Mouse (Mus musculus) limb, embryonic 10.5 days (tissue): ENCODE data around the gene Gp9. TPM values are rescaled to one million over a fixed set of nuclear protein-coding genes. Genes with fewer than 3 reads are reported as not detected.
A peak's percentile ranks its signal among the peaks of the same experiment; 100 is the strongest.

Experiments used
- DNase-seq: peaks from one replicate; pipeline ENCODE4 v3.0.0-alpha.2; 2017; ENCODE audit warnings: low spot score
- H3K27ac ChIP-seq: fragments of 300-500 bp; sonication (generic); 2 replicates; pipeline ENCODE4 v1.5.1; 2016; ENCODE audit warnings: mild to moderate bottlenecking
- H3K27me3 ChIP-seq: fragments of 300-500 bp; sonication (generic); 2 replicates; pipeline ENCODE4 v1.6.1; 2016; ENCODE audit warnings: low read depth, mild to moderate bottlenecking; ENCODE audit not compliant: poor library complexity, severe bottlenecking
- H3K36me3 ChIP-seq: fragments of 300-500 bp; sonication (generic); 2 replicates; pipeline ENCODE4 v1.6.1; 2016; ENCODE audit warnings: mild to moderate bottlenecking, moderate library complexity
- H3K4me1 ChIP-seq: fragments of 300-500 bp; sonication (generic); 2 replicates; pipeline ENCODE4 v1.6.1; 2016
- H3K4me3 ChIP-seq: fragments of 300-500 bp; sonication (generic); 2 replicates; pipeline ENCODE4 v1.5.1; 2016; ENCODE audit warnings: mild to moderate bottlenecking, moderate library complexity
- H3K9me3 ChIP-seq: fragments of 300-500 bp; sonication (generic); replicated peaks from 2 replicates; pipeline ENCODE4 v1.6.1; 2016; ENCODE audit warnings: mild to moderate bottlenecking
- WGBS: fragments of 180-500 bp; shearing (Covaris S2); methylation state at CpG from one replicate; pipeline ENCODE4 v1.1.7; 2016; 5-methylcytosine and 5-hydroxymethylcytosine counted together
- polyA plus RNA-seq: library from polyadenylated mRNA; unstranded; fragments of >200 nt; fragmentation: Nextera tagmentation; extraction: Ambion mirVana; gene quantifications from 2 replicates; pipeline ENCODE4 v1.2.1, GENCODE M21; 2016

The Gp9 gene
- 1.6 and 2.1 TPM in 2 replicates for polyA plus RNA-seq

DNA sequence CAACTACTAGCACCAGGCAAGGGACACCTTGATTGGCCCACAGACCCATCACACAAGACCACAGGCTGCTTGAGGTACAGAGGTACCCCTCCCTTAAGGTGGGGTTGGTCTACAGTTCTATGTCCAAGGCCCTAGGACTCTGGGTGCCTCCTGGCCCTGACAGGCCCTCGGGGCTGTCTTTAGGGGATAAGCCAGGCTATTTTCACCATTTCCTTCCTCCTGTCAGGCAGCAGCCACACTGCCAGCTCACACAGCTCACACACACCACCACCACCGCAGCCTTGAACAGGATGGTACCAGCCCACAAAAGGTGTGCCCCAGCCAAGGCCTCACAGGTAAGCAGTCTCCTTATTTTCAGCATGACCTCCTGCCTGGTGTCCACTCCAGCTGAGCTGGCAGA lies at the start of gene Gp9:
Gene Gp9, plus strand, starts transcription at position 231 of the 400 bp plus-strand sequence.
- no peaks in the 10 kb centered on the region for H3K9me3 ChIP-seq
- H3K27me3 ChIP-seq, result no peaks in the 10 kb centered on the region
- no peaks in the 10 kb centered on the region for H3K36me3 ChIP-seq
- H3K27ac ChIP-seq, result peak within 1 kb of the TSS; percentile 3; the same call in 1 of the 2 replicates
- no peak for DNase-seq
- H3K4me1 ChIP-seq, result no peaks in the 10 kb centered on the region
- H3K4me3 ChIP-seq, result no peak within 1 kb of the TSS
- WGBS, result 77% methylated on average over 2 of the region's 2 CpGs

DNA sequence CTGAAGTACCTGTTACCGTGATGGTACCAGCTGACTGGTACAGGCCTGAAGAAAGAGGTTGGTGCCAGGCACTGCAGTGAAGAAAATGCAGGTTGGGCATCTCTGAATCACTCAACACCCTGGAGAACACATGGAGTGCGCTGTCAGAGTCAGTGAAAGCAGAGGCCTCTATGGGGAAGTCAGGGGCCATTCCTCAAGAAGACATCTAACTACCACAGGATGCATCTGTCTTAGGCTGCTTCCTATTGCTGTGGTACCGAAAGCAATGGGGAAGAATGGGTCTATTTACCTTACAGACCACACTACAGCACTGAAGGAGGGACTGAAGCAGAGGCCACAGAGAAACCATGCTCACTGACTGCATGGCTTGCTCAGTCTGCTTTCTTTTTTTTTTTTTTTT lies 49.8 kb upstream of the Gp9 start:
- Histone ChIP-seq H3K27ac (no peak overlapping the region), H3K4me3 (no peak overlapping the region), H3K27me3 (peaks cover 63% of the 10 kb centered on the region), H3K9me3 (no peaks in the 10 kb centered on the region), H3K36me3 (no peaks in the 10 kb centered on the region), H3K4me1 (peaks cover 31% of the 10 kb centered on the region)
- DNase-seq, result no peak
- 65% methylated on average over 3 of the region's 3 CpGs for WGBS

DNA sequence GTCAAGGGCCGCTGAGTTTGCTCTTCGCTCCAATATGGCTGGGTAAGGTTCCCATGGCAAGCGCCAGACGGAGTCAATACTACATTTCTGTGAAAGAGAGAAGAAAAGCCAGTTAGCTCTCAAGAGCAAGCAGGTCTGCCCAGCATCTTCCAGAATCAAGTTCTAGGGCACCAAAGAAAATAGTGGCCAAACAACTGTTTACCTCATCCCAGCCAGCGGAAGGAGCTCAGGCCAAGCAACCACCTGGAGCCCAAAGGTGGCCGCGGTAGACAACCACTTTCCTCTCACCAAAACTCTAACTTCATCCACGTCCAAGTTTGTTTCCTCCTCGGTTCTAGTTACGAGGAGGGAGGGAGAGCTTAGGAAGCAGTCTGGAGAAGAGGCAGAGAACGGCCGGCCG lies 47.7 kb upstream of the Gp9 start:
- H3K36me3 ChIP-seq, result no peaks in the 10 kb centered on the region
- no peaks in the 10 kb centered on the region for H3K9me3 ChIP-seq
- peaks cover 28% of the 10 kb centered on the region for H3K4me1 ChIP-seq
- peak overlapping the region; percentile 63 for H3K4me3 ChIP-seq
- H3K27ac ChIP-seq, result 0 out of 2 replicates have a peak overlapping the region, but pooled peaks have one; percentile 53
- peaks cover 79% of the 10 kb centered on the region for H3K27me3 ChIP-seq
- DNase-seq, result no peak
- WGBS, result 15% methylated on average over 13 of the region's 13 CpGs

DNA sequence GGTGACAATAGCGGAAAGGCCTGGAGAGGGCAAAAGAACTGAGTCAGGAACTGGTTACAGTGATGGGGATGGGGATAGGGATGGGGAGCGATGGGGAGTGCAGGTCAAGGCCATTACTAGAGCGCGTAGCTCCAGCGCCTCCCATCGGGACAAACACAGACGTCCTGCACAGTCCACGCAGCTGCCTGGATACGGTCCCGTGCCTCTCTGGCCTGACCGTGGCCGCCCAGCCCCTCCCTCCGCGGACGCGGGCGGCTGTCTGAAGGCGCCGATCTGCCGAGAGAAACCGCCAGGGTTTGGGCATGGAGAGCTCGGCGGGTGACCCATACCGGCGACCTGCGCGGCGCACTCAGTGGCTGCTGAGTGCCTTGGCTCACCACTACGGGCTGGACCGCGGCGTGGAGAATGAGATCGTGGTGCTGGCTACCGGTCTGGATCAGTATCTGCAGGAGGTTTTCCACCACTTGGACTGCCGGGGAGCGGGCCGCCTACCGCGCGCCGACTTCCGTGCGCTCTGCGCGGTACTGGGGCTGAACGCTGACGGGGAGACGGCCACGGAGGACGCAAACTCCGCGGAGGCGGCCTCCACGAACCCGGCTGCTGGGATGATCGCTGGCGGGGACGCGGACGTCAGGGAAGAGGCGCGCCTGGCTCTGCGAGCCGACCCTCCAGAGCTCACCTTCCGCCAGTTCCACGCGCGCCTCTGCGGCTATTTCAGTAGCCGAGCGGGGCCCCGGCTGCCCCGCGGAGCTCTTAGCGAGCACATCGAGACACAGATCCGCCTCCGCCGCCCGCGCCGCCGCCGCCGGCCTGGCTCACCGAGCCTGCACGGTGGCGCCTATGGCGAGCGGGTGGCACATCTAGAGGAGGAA lies 47.0 kb upstream of the Gp9 start, which contains the start of gene Efcc1:
Gene Efcc1, plus strand, starts transcription at position 279 of the 872 bp plus-strand sequence.
- Histone ChIP-seq H3K4me1 (peaks cover 28% of the 10 kb centered on the region), H3K9me3 (no peaks in the 10 kb centered on the region), H3K4me3 (peak within 1 kb of the TSS; percentile 63), H3K27me3 (peaks cover 86% of the 10 kb centered on the region), H3K27ac (peak within 1 kb of the TSS; percentile 53; the same call in 1 of the 2 replicates), H3K36me3 (no peaks in the 10 kb centered on the region)
- peak; percentile 68 for DNase-seq
- under 1% methylated on average over 90 of the region's 90 CpGs for WGBS

DNA sequence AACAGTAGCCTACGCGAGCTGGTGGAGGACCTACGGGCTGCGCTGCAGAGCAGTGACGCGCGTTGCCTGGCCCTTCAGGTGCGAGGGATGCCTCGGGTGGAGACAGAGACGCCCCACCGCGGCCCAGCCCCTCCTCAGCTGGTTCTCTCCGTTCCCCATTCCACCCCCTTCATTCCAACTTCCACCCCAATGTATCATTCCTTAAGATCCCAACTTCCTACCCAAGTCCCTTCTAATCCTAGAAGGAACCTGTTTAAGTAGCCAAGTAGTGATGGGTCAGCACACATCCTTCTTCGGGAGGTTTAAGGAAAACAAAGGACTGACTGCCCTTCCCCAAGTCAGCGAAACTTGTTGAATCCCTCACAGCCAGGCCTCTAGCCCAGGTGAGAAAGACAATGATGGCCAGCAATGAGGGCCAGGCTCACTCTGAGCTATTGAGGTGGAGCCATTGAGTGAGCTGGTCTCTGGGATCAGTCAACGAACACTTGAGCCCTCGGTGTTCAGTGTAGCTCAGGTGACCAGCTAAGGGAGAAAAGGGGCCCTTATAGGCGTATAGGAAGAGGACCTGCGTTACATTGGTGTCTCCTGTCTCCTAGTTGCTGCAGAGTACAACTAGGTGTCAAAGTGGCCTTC lies 46.3 kb upstream of the Gp9 start:
- Histone ChIP-seq H3K27ac (peak overlapping the region; percentile 53; the same call in 1 of the 2 replicates), H3K9me3 (no peaks in the 10 kb centered on the region), H3K4me3 (peak overlapping the region; percentile 63), H3K27me3 (peaks cover 89% of the 10 kb centered on the region), H3K36me3 (no peaks in the 10 kb centered on the region), H3K4me1 (peaks cover 28% of the 10 kb centered on the region)
- WGBS, result 3% methylated on average over 19 of the region's 19 CpGs
- peak; percentile 41 for DNase-seq

DNA sequence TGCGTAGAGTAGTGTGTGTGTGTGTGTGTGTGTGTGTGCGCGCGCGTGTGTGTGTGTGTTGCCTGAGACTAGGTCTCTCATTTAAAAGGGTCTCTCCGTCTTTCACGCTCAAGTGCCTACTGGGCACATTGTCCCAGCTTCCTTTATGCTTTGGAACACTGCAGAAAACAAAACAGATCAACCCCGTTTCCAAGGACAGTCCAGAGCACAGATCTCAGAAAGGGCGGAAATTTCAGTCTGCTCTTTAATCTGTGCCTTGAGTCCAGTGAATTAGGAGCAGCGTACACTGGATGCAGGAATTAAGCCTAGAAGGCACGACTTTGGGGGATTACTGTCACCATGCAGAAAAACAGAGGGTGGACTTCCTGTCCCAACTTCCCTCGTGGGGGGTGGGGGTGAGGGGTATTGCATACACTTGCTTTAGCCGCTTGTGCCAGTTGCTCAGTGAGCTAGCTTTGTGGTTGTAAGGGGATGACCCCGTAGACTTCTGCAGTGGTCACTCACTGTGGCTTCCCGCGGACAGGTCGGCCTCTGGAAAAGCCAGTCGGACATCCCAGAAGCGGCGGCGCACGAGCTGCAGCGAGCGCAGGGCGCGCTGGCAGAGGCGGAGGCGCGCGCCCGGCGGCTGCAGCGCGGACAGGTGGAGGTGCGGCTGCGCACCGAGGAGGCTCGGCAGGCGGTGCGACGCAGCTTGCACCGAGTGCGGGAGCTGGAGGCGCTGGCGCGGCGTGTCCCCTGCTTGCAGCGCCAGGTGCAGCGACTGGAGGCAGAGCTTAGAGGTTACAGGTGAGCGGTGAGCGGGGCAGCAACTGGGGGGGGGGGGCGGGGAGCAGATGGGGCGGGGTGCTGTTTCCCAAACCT lies 45.5 kb upstream of the Gp9 start:
- H3K9me3 ChIP-seq, result no peaks in the 10 kb centered on the region
- no peaks in the 10 kb centered on the region for H3K36me3 ChIP-seq
- peaks cover 28% of the 10 kb centered on the region for H3K4me1 ChIP-seq
- H3K27ac ChIP-seq, result no peak overlapping the region
- H3K4me3 ChIP-seq, result peak overlapping the region; percentile 63
- H3K27me3 ChIP-seq, result peaks cover 88% of the 10 kb centered on the region
- DNase-seq, result peak; percentile 54
- 3% methylated on average over 53 of the region's 53 CpGs for WGBS

DNA sequence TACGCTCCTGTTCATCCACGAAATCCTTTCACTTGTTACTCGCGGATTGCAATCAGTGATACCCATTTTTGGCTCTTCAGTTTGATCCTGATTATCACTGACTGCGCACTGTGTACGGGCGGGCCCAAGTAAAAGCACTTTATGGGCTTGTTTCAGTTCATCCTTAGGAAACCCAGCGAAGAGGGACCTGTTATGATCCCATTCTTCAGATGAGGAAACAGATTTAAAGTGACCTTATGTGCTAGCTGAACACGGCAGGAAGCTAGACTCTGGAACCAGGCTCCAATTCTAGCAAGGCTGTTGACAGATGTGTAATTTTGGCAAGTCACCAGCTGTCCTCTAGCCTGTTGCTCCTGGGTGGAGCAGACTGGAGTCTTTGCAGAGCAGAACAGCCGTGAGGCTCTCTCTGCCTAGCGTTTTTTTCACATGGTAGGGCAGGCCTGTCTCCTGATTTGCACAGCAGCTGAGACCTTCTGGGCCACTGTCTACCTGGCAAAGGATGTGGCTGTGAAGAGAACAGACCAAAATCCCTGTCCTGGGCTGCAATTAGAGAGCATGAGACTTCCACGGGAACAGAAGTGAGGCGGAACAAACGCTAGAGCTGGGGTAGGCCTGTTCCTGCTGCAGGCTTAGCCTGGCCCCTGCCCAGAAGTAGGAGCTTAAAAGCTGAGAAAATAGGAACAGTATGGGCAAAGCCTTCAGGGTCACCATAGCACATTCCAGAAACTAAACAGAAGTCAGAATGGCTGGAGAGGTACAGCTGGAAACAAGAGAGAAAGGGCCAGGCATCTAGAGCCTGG lies 44.5 kb upstream of the Gp9 start:
- Histone ChIP-seq H3K27me3 (peaks cover 78% of the 10 kb centered on the region), H3K4me3 (peak overlapping the region; percentile 63), H3K9me3 (no peaks in the 10 kb centered on the region), H3K36me3 (no peaks in the 10 kb centered on the region), H3K27ac (no peak overlapping the region), H3K4me1 (peaks cover 33% of the 10 kb centered on the region)
- 31% methylated on average over 14 of the region's 14 CpGs for WGBS
- no peak for DNase-seq

DNA sequence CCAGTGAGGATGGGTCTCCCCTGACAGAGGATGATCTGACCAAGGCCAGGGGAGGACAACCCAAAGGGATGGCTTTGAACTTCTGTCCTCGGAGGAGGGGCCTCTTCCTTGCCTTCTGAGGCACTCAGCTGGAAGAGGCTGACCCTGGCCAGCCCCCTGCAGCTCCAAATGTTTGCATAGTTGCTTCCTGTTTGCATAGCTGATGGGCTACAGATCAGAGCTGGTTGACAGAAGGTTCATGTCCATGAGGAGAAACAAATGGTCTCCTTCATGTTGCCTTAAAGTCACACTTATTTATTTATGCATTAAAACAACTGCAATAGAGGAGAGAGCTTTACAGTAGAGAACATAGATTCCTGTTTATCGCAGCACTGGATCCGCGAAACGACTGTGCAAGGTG lies 43.7 kb upstream of the Gp9 start:
- Histone ChIP-seq H3K4me3 (no peak overlapping the region), H3K27me3 (peaks cover 70% of the 10 kb centered on the region), H3K27ac (no peak overlapping the region), H3K9me3 (no peaks in the 10 kb centered on the region), H3K4me1 (peaks cover 33% of the 10 kb centered on the region), H3K36me3 (no peaks in the 10 kb centered on the region)
- no peak for DNase-seq
- WGBS, result 70% methylated on average over 5 of the region's 5 CpGs

DNA sequence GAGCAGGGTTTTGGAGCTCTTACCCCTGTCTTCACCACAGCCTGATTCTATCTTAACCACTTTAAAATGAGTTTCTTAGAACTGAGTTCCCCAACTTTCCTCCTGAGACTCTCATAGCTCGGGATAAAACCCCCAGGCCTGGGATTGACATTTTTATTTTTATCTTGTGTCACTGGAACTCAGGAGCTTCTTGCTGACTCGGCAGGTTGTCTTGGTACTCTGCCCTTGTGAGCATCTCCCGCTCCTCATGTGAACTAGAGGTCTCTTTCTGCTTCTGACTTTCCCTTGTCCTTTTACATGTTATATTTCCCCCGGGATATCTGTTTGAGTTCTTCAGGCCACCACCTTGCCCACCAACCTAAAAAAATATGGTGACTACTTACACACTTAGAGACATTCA lies 40.9 kb upstream of the Gp9 start:
- H3K27ac ChIP-seq, result no peak overlapping the region
- H3K36me3 ChIP-seq, result no peaks in the 10 kb centered on the region
- no peaks in the 10 kb centered on the region for H3K9me3 ChIP-seq
- peaks cover 45% of the 10 kb centered on the region for H3K27me3 ChIP-seq
- 89% methylated on average over 4 of the region's 4 CpGs for WGBS
- DNase-seq, result no peak
- H3K4me3 ChIP-seq, result no peak overlapping the region
- H3K4me1 ChIP-seq, result peaks cover 17% of the 10 kb centered on the region

DNA sequence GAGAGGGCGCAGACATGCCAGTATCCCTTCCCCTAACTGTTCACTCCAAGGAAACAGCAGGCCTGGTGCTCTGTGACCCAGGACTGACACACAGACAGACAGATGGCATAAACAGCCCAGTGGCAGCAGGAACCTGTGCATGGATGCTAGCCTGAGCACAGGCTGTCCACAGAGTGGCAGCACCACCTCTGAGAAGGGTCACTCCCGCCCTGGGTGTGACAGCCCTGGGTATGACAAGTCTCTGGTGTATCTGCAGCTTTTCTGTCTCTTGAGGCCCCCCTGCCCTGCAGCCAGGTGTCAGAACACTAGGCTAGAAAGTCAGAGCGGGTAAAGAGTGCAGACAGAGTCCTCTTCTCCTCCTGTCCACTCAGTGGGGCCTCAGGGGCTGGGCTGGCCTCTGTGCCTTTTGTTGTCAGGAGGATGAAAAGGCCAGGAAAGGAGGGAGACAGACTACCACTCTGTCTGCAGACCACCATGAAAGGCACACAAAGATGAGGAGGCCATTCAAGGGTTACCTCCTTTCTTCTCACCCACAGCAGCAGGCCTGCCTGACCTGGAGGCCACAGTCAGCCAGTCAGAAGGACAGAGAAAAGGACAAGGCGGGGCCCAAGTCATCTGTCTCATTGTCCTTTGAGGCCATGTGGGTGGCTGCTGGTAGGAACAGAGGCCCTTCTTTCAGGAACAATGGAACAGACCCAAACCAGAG lies 39.8 kb upstream of the Gp9 start:
- Histone ChIP-seq H3K27ac (0 out of 2 replicates have a peak overlapping the region, but pooled peaks have one; percentile 8), H3K4me3 (no peak overlapping the region), H3K4me1 (peaks cover 6% of the 10 kb centered on the region; the same call in 1 of the 2 replicates), H3K9me3 (no peaks in the 10 kb centered on the region), H3K27me3 (peaks cover 34% of the 10 kb centered on the region), H3K36me3 (no peaks in the 10 kb centered on the region)
- DNase-seq, result no peak
- WGBS, result 60% methylated on average over 4 of the region's 4 CpGs

DNA sequence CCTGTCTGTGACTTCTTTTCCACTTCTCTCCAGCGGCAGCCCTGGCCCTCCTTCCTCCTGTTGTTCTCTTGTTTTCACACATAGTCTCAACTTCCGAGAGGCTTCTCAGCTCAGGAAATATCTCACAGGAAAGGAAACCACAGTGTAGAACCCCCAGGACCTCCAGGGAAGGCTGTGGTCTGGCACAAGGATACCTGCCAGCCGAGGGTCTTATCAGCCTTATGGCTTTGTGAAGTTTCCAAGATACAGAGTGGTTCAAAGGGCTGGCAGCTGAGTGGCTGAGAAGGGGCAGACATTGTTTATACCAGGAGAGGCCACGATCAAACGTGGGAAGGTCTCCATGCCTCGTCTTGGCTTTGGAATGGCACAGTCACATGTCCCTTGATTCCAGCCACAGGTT lies 38.0 kb upstream of the Gp9 start:
- Histone ChIP-seq H3K27ac (no peak overlapping the region), H3K36me3 (no peaks in the 10 kb centered on the region), H3K4me3 (no peak overlapping the region), H3K27me3 (peaks cover 16% of the 10 kb centered on the region), H3K4me1 (peaks cover 6% of the 10 kb centered on the region; the same call in 1 of the 2 replicates), H3K9me3 (no peaks in the 10 kb centered on the region)
- WGBS, result 53% methylated on average over 6 of the region's 6 CpGs
- DNase-seq, result no peak
